Mouse (Mus musculus): Measurements from ENCODE around the gene Prn. TPM values are rescaled to one million over a fixed set of nuclear protein-coding genes. Genes with fewer than 3 reads are reported as not detected.
A peak's percentile ranks its signal among the peaks of the same experiment; 100 is the strongest.

Prn gene
- polyA plus RNA-seq, 1 experiment from 2014 or later = not detected

DNA sequence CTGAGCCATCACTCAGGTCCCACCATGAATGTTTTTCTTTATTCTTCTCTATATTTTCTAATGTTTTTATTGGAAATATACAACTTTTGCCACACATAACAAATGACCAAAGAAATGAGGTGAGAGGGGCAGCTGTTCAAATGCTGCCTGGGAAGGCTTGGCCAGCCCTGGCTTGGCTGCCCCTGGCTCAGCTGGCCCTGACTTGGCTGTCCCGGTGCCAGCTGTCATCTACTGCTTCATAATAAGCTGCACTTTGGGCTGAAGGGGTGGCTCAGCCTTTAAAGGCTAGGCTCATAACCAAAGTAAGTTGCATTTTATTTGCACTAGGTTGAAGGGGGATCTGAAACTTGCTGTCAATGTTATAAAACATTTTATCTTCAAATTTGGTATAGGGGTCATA is 2.9 kb upstream of the Prn start:
- no peak overlapping the region for H3K9ac ChIP-seq
- no peaks in the 10 kb centered on the region for H3K36me3 ChIP-seq (ENCODE audit: insufficient read depth)
- no peak overlapping the region for H3K4me2 ChIP-seq
- 75% methylated on average over 1 of the region's 1 CpGs for WGBS
- no peak overlapping the region for H3K4me3 ChIP-seq (ENCODE audit: low read depth, low read length)
- no peak for TF ChIP-seq CTCF (IDR thresholded peaks at IDR 0.05; ENCODE audit: low read depth)
- H3K27me3 ChIP-seq (ENCODE audit: insufficient read depth, low read length) = no peaks in the 10 kb centered on the region
- ATAC-seq (ENCODE audit: insufficient read depth) = no peak
- no peaks in the 10 kb centered on the region for H3K4me1 ChIP-seq (ENCODE audit: insufficient read depth)
- H3K27ac ChIP-seq (ENCODE audit: low read depth) = no peak overlapping the region
- DNase-seq = peak; percentile 60
- no peaks in the 10 kb centered on the region for H3K9me3 ChIP-seq (ENCODE audit: low read depth, low read length)

DNA sequence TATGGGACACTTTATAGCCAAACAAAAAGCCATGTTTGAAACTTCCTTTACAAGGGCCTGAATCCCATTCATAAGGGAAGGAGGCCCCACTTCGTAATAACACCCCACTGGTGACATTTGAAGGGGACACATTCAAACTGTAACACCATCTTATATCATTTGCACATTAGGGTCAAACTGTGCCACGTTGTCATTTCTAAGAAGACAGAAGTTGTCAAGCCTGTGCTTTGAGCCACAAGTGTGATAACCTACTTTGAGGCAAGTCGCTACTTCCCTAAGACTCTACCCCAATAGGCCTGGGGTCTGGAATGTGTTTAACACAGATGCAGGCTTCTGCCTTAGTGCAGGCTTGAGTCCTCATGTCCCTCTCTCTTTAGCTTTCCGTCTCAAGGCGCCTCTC is 2.4 kb upstream of the Prn start:
- Histone ChIP-seq H3K9me3 (ENCODE audit: low read depth, low read length) (no peaks in the 10 kb centered on the region), H3K4me1 (ENCODE audit: insufficient read depth) (no peaks in the 10 kb centered on the region), H3K4me2 (no peak overlapping the region), H3K27ac (ENCODE audit: low read depth) (no peak overlapping the region), H3K4me3 (ENCODE audit: low read depth, low read length) (no peak overlapping the region), H3K36me3 (ENCODE audit: insufficient read depth) (no peaks in the 10 kb centered on the region), H3K9ac (no peak overlapping the region), H3K27me3 (ENCODE audit: insufficient read depth, low read length) (no peaks in the 10 kb centered on the region)
- ATAC-seq (ENCODE audit: insufficient read depth) (no peak), DNase-seq (no peak)
- WGBS = 71% methylated on average over 5 of the region's 5 CpGs
- TF ChIP-seq CTCF (IDR thresholded peaks at IDR 0.05; ENCODE audit: low read depth) = no peak

DNA sequence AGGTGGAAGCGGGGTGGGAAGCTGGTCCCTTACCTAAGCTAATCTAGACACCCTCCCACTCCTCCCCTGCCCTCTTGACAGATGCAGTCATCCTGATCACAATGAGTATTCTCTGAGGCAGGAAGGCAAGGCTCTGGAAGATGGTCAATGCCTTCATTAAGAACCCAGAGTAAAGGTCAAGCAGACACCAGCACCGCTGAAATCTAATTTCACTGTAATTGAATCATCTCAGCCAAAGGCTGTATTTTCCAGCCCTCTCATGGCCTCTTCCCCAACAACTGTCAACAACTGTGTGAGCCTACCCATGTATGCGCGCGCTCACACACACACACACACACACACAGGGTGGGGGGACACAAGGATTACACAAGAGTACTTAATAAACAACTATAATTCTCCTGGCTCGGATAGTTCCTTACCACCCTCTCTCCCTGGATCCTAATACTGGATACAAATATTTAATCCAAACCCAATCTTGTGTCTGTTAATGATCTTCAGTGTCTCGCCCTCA is 1.4 kb upstream of the Prn start:
- no peaks in the 10 kb centered on the region for H3K4me1 ChIP-seq (ENCODE audit: insufficient read depth)
- 83% methylated on average over 7 of the region's 7 CpGs for WGBS
- H3K36me3 ChIP-seq (ENCODE audit: insufficient read depth) = no peaks in the 10 kb centered on the region
- no peak overlapping the region for H3K4me2 ChIP-seq
- H3K4me3 ChIP-seq (ENCODE audit: low read depth, low read length) = no peak overlapping the region
- no peaks in the 10 kb centered on the region for H3K27me3 ChIP-seq (ENCODE audit: insufficient read depth, low read length)
- TF ChIP-seq CTCF (IDR thresholded peaks at IDR 0.05; ENCODE audit: low read depth) = no peak
- H3K9me3 ChIP-seq (ENCODE audit: low read depth, low read length) = no peaks in the 10 kb centered on the region
- DNase-seq (no peak), ATAC-seq (ENCODE audit: insufficient read depth) (no peak)
- H3K9ac ChIP-seq = no peak overlapping the region
- H3K27ac ChIP-seq (ENCODE audit: low read depth) = no peak overlapping the region

DNA sequence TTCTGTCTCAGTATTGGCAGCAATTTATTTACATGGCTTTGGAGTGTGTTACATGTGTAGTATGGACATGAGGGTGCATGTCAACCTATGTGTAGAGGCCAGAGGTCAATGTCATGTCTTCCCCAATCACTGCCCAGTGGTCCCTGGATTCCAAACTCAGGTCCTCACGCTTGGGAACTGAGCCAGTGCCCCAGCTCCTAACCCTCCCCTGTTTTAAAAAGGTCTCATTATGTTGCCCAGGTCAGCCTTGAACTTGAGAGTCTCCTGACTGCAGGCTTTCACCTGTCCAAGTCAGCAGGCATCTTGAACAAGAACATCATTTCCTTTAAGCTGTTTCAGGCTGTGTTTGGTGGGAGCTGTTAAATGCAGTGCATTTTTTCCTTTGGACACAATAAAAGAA is 851 bp upstream of the Prn start:
- no peaks in the 10 kb centered on the region for H3K4me1 ChIP-seq (ENCODE audit: insufficient read depth)
- DNase-seq (no peak), ATAC-seq (ENCODE audit: insufficient read depth) (no peak)
- 73% methylated on average over 1 of the region's 1 CpGs for WGBS
- no peaks in the 10 kb centered on the region for H3K9me3 ChIP-seq (ENCODE audit: low read depth, low read length)
- H3K4me2 ChIP-seq = peak overlapping the region; percentile 66; the same call in 1 of the 2 replicates
- H3K27ac ChIP-seq (ENCODE audit: low read depth) = no peak overlapping the region
- no peak for TF ChIP-seq CTCF (IDR thresholded peaks at IDR 0.05; ENCODE audit: low read depth)
- H3K27me3 ChIP-seq (ENCODE audit: insufficient read depth, low read length) = no peaks in the 10 kb centered on the region
- H3K9ac ChIP-seq = no peak overlapping the region
- peak overlapping the region; percentile 67; the same call in 1 of the 2 replicates for H3K4me3 ChIP-seq (ENCODE audit: low read depth, low read length)
- no peaks in the 10 kb centered on the region for H3K36me3 ChIP-seq (ENCODE audit: insufficient read depth)

DNA sequence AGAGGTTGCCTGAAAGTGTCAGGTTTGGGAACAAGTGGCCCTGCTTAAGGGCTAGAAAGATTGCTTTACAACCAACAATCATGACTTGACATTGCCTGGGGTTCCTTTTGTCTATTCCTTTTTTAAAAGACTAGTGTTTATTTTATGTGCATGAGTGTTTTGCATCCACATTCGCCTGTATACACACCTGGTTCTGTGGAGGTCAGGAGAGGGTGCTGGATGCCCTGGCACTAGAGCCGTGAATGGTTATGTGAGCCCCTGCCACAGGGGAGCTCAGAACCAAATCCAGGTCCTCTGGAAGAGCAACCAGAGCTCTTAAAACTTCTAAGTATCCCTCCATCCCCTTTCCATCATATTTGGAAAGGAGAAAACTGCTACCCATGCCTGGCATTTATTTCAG is 1.1 kb downstream of the Prn start:
- H3K9me3 ChIP-seq (ENCODE audit: low read depth, low read length) = no peaks in the 10 kb centered on the region
- 46% methylated on average over 2 of the region's 2 CpGs for WGBS
- no peak for ATAC-seq (ENCODE audit: insufficient read depth)
- H3K36me3 ChIP-seq (ENCODE audit: insufficient read depth) = no peaks in the 10 kb centered on the region
- H3K4me2 ChIP-seq = peak overlapping the region; percentile 66
- no peak for DNase-seq
- TF ChIP-seq CTCF (IDR thresholded peaks at IDR 0.05; ENCODE audit: low read depth) = no peak
- H3K4me1 ChIP-seq (ENCODE audit: insufficient read depth) = no peaks in the 10 kb centered on the region
- H3K4me3 ChIP-seq (ENCODE audit: low read depth, low read length) = peak overlapping the region; percentile 67
- no peak overlapping the region for H3K9ac ChIP-seq
- H3K27me3 ChIP-seq (ENCODE audit: insufficient read depth, low read length) = no peaks in the 10 kb centered on the region
- H3K27ac ChIP-seq (ENCODE audit: low read depth) = no peak overlapping the region

DNA sequence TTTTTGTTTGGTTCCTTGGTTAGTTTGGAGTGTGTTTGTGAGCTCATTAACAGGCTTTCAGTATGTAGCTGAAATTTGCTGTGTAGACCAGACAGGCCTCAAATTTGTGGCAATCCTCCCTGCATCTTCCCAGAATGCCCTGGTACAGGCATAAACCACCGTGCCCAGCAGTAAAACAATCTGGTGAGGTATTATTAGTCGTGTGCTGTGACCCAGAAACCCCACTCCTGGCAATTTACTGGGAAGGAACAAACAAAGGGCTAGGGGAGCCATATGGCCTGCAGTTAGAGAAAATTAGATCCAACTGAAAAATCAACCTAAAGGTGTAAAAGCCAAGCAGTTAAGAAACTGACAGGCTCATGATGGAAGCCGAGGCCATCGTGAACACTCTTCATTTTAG is 1.6 kb downstream of the Prn start:
- no peak for TF ChIP-seq CTCF (IDR thresholded peaks at IDR 0.05; ENCODE audit: low read depth)
- WGBS = 56% methylated on average over 4 of the region's 4 CpGs
- Histone ChIP-seq H3K4me2 (peak overlapping the region; percentile 66), H3K9me3 (ENCODE audit: low read depth, low read length) (no peaks in the 10 kb centered on the region), H3K9ac (no peak overlapping the region), H3K27me3 (ENCODE audit: insufficient read depth, low read length) (no peaks in the 10 kb centered on the region), H3K27ac (ENCODE audit: low read depth) (no peak overlapping the region), H3K36me3 (ENCODE audit: insufficient read depth) (0 out of 2 replicates have a peak, but pooled peaks cover 2% of the 10 kb centered on the region), H3K4me1 (ENCODE audit: insufficient read depth) (no peaks in the 10 kb centered on the region), H3K4me3 (ENCODE audit: low read depth, low read length) (no peak overlapping the region)
- ATAC-seq (ENCODE audit: insufficient read depth) (no peak), DNase-seq (no peak)

DNA sequence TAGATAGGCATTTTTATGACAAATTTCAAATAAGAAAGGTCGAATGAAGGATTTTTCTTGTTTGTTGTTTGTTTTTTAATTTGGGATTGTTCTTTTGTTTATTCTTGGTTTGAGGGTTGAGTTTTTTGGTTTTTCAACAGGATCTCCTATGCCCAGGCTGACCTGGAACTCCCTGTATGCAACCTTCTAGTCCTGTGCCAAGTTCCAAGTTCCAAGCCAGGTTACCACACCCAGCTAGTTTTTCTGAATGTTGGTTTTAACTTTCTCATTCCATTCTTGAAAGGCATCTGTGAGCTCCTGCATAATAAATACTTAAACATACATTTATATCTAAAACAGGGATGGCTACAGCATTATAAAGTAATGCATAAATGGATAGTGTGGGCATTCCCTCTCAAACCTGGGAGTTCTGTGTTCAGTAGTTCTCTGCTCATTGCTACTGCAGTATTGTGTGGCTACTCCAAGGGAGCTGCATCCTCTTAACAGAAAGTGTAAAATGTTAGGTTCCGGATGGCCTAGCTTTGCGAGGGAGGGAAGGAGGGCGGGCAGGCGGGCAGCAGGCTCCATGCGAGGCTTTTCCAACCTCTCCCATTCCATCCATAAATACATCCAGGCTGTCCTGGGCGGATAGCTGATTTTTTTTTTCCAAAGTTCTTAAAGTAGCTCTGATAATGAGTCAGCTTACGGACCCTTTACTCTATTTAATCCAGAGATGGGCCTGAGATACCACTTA is 2.9 kb downstream of the Prn start:
- Histone ChIP-seq H3K9me3 (ENCODE audit: low read depth, low read length) (no peaks in the 10 kb centered on the region), H3K27ac (ENCODE audit: low read depth) (no peak overlapping the region), H3K36me3 (ENCODE audit: insufficient read depth) (0 out of 2 replicates have a peak, but pooled peaks cover 2% of the 10 kb centered on the region), H3K27me3 (ENCODE audit: insufficient read depth, low read length) (no peaks in the 10 kb centered on the region), H3K4me2 (no peak overlapping the region), H3K4me1 (ENCODE audit: insufficient read depth) (no peaks in the 10 kb centered on the region), H3K4me3 (ENCODE audit: low read depth, low read length) (no peak overlapping the region), H3K9ac (no peak overlapping the region)
- DNase-seq (no peak), ATAC-seq (ENCODE audit: insufficient read depth) (no peak)
- WGBS = 84% methylated on average over 8 of the region's 8 CpGs
- no peak for TF ChIP-seq CTCF (IDR thresholded peaks at IDR 0.05; ENCODE audit: low read depth)

All from lung, embryonic 14.5 days (tissue).